Mouse (Mus musculus) thymus, adult 2 months (tissue): ENCODE results near the gene Gm2174.

Experiments
- CTCF ChIP-seq: fragments of 200-500 bp; IDR thresholded peaks from 2 replicates; pipeline ENCODE4 v1.5.1; 2012; ENCODE audit warnings: mild to moderate bottlenecking, control low read depth, low read length, moderate library complexity, borderline replicate concordance; ENCODE audit not compliant: control insufficient read depth, poor library complexity, insufficient read depth; ENCODE audit errors: extremely low read depth
- POLR2A ChIP-seq: fragments of 200-500 bp; IDR thresholded peaks from 2 replicates; pipeline ENCODE4 v1.6.1; 2012; ENCODE audit warnings: mild to moderate bottlenecking, low read length, control low read depth, moderate library complexity; ENCODE audit not compliant: control insufficient read depth, poor library complexity, insufficient read depth; ENCODE audit errors: extremely low read depth

DNA sequence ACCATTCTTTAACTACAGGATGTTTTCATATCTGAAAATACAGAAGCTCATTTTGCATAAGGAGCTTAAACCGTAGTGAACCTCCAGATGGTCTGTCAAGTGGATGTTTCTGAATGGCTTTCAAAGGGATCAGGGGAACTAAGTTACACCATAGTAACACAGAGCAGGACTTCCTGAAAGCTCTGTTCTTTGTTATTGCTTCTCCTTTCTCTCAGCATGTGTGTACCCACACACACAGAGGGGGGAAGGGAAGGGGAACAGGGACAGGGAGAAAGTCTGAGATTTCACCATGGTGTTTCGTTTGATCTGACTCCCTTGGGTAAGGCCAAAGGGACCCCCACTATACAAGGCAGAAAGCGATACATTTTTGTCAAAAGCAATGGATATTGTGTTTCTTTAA lies 34.1 kb downstream of the Gm2174 start:
- TF ChIP-seq POLR2A (no peak), CTCF (no peak)
